Mouse (Mus musculus) hindbrain, embryonic 14.5 days (tissue): ENCODE data around the gene Foxp1. TPM values are rescaled to one million over a fixed set of nuclear protein-coding genes. Genes with fewer than 3 reads are reported as not detected.

Experiments used
- ATAC-seq: fragments of 200-750 bp; cut with Nextera tagmentation; 2 replicates; pipeline ENCODE4 v1.8.0; 2017; ENCODE audit warnings: moderate number of reproducible peaks, mild to moderate bottlenecking, moderate TSS enrichment, moderate library complexity; ENCODE audit not compliant: low FRiP score
- DNase-seq: peaks from one replicate; pipeline ENCODE4 v3.0.0-alpha.2; 2015; ENCODE audit warnings: low spot score
- H3K27ac ChIP-seq: fragments of 300-500 bp; sonication (generic); 2 replicates; pipeline ENCODE4 v1.5.1; 2014; ENCODE audit warnings: mild to moderate bottlenecking, moderate library complexity
- H3K27me3 ChIP-seq: fragments of 300-500 bp; sonication (generic); 2 replicates; pipeline ENCODE4 v1.6.1; 2014; ENCODE audit warnings: mild to moderate bottlenecking, low read length, mixed read lengths; ENCODE audit not compliant: control insufficient read depth, insufficient read depth
- H3K36me3 ChIP-seq: fragments of 300-500 bp; sonication (generic); replicated peaks from 2 replicates; pipeline ENCODE4 v1.6.1; 2014; ENCODE audit not compliant: control insufficient read depth, insufficient read depth
- H3K4me1 ChIP-seq: fragments of 300-500 bp; sonication (generic); replicated peaks from 2 replicates; pipeline ENCODE4 v1.6.1; 2014; ENCODE audit warnings: antibody characterized with exemption, low read length, mixed read lengths; ENCODE audit not compliant: control insufficient read depth, insufficient read depth
- H3K4me2 ChIP-seq: fragments of 300-500 bp; sonication (generic); replicated peaks from 2 replicates; pipeline ENCODE4 v1.6.1; 2014; ENCODE audit warnings: mild to moderate bottlenecking, moderate library complexity
- H3K4me3 ChIP-seq: fragments of 300-500 bp; sonication (generic); replicated peaks from 2 replicates; pipeline ENCODE4 v1.5.1; 2014; ENCODE audit warnings: mild to moderate bottlenecking, low read length
- H3K9ac ChIP-seq: fragments of 300-500 bp; sonication (generic); 2 replicates; pipeline ENCODE4 v1.6.1; 2014
- H3K9me3 ChIP-seq: fragments of 300-500 bp; sonication (generic); 2 replicates; pipeline ENCODE4 v1.6.1; 2016; ENCODE audit warnings: low read length; ENCODE audit not compliant: control insufficient read depth
- WGBS: fragments of 180-500 bp; shearing (Covaris S2); extraction: QIAGEN DNeasy Blood & Tissue Kit; methylation state at CpG from one replicate; pipeline ENCODE4 v1.1.7; 2014; 5-methylcytosine and 5-hydroxymethylcytosine counted together
- polyA plus RNA-seq: library from polyadenylated mRNA; unstranded; fragments of >200 nt; fragmentation: Nextera tagmentation; extraction: Ambion mirVana; gene quantifications from 2 replicates; pipeline ENCODE4 v1.2.1, GENCODE M21; 2014

Gene Foxp1
- polyA plus RNA-seq, 1 experiment from 2014 or later = 68.3 TPM

DNA sequence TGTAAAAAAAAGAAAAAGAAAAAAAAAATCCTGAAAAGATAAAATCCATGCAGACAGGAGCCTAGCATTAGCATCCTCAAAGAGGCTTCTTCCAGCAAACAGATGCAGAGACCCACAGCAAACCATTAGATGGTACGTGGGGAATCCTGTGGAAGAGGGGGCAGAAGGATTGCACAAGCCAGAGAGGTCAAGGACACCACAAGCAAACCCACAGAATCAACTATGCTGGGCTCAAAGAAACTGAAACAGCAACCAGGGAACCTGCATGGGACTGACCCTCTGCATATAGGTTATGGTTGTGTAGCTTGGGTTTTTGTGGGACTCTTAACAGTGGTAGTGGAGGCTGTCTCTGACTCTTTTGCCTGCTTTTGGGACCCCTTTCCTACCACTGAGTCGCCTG, 466.1 kb downstream of the Foxp1 start:
- no peaks in the 10 kb centered on the region for H3K4me1 ChIP-seq
- no peaks in the 10 kb centered on the region for H3K27me3 ChIP-seq
- no peak overlapping the region for H3K27ac ChIP-seq
- DNase-seq (no peak), ATAC-seq (no peak)
- WGBS = 76% methylated on average over 2 of the region's 2 CpGs
- H3K36me3 ChIP-seq = no peaks in the 10 kb centered on the region
- no peak overlapping the region for H3K9ac ChIP-seq
- no peaks in the 10 kb centered on the region for H3K9me3 ChIP-seq
- H3K4me2 ChIP-seq = no peak overlapping the region
- no peak overlapping the region for H3K4me3 ChIP-seq

DNA sequence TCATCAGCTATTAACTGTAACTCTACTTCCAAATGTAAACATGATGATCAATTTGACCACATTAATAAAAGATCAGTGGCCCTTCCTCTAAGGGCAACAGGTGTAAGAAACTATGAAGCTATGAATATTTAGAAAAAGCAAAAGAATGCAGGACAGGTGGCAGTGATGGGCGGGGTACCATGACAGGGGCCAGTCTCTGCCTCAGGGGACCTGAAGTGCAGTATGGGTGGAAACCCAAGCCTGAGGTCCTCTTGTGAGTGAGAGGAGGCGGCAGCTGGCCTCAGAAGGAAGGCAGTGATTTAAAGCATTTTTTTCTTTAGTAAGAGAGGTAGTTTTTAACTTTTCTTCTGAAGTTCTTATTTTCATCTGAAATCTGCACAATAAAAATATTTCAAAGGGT, 468.5 kb downstream of the Foxp1 start:
- ATAC-seq = no peak
- H3K27ac ChIP-seq = no peak overlapping the region
- no peaks in the 10 kb centered on the region for H3K4me1 ChIP-seq
- H3K9ac ChIP-seq = no peak overlapping the region
- H3K4me2 ChIP-seq = no peak overlapping the region
- H3K36me3 ChIP-seq = no peaks in the 10 kb centered on the region
- no peak for DNase-seq
- WGBS = 93% methylated on average over 2 of the region's 2 CpGs
- H3K27me3 ChIP-seq = no peaks in the 10 kb centered on the region
- H3K4me3 ChIP-seq = no peak overlapping the region
- no peaks in the 10 kb centered on the region for H3K9me3 ChIP-seq

DNA sequence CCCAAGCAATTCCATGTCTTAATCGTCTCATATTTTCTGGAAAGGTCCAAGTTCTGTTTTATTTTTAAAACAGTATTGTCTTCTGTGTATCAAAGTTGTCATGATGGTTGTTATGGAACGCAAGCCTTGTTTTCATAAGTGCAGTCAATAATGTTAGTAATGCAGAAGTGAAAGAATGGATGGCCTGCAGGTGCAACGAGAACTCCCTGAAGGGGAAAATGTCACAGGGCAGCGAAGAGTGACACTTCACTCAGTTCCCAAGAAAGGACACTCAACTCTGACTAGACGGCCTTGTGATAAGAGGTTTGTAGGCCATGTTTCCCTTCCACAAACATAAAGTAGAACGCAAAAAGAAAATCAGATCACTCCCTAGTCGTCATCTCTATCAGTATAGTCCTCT, 469.4 kb downstream of the Foxp1 start:
- no peak overlapping the region for H3K4me2 ChIP-seq
- H3K4me3 ChIP-seq = no peak overlapping the region
- H3K9me3 ChIP-seq = no peaks in the 10 kb centered on the region
- DNase-seq = no peak
- no peak for ATAC-seq
- H3K9ac ChIP-seq = no peak overlapping the region
- H3K36me3 ChIP-seq = no peaks in the 10 kb centered on the region
- no peaks in the 10 kb centered on the region for H3K27me3 ChIP-seq
- no peaks in the 10 kb centered on the region for H3K4me1 ChIP-seq
- WGBS = 88% methylated on average over 7 of the region's 7 CpGs
- H3K27ac ChIP-seq = no peak overlapping the region

DNA sequence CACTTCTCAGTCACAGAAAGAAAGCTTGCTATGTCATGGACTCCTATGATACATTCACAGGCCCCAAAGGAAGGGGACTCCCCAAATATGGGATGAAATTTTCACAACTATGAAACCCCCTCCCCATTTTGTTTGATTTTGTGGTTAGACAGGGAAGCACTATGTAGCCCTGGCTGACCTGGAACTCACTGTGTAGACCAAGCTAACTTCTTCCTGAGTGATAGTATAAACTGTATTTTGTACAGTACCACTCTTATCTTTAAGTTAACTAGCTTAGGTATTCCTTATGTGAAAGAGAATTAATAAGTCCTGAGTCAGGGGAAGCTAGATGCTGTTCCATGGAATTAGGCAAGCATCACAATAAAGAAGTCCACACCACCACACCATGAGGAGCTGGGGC, 470.8 kb downstream of the Foxp1 start:
- no peaks in the 10 kb centered on the region for H3K27me3 ChIP-seq
- no peak for ATAC-seq

DNA sequence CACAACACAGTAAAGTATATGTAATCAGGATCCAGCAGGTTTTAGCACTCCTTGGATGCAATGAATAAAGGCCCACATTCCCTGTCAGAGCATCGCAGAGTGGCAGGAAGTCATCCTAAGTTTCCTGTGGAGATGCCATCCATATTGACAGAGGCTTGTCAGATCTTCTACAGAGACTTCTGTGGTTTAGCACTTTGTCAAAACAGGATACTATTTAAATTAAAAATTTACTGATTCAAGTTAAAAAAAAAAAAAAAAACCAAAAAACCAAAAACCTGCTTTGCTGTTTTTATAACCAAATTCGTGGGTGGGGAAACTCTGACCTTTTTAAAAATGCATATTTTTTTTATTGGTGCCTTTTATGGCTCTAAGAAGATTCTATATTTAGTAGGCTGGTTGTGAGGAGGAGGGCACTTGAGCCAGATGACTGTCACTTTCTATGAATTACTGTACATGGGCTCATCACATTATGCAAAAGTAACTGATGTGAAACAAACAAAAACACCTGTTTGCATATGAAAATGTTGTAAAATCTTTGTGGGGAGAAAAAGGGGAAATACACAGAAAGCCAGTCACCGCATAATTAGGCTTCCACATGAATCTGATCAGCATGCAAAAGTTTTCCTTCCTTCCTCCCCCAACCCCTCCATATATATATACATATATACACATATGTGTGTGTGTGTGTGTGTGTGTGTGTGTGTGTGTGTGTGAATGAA, 472.1 kb downstream of the Foxp1 start:
- Histone ChIP-seq H3K36me3 (no peaks in the 10 kb centered on the region), H3K4me1 (no peaks in the 10 kb centered on the region), H3K27me3 (no peaks in the 10 kb centered on the region), H3K9ac (no peak overlapping the region), H3K9me3 (no peaks in the 10 kb centered on the region), H3K27ac (no peak overlapping the region), H3K4me3 (no peak overlapping the region), H3K4me2 (no peak overlapping the region)
- 84% methylated on average over 3 of the region's 3 CpGs for WGBS
- ATAC-seq (no peak), DNase-seq (no peak)

More for the DNA sequence above, 470.8 kb downstream of the Foxp1 start:
- Histone ChIP-seq H3K4me2 (no peak overlapping the region), H3K27ac (no peak overlapping the region), H3K36me3 (no peaks in the 10 kb centered on the region), H3K9ac (no peak overlapping the region), H3K4me1 (no peaks in the 10 kb centered on the region), H3K9me3 (no peaks in the 10 kb centered on the region), H3K4me3 (no peak overlapping the region)
- no peak for DNase-seq

DNA sequence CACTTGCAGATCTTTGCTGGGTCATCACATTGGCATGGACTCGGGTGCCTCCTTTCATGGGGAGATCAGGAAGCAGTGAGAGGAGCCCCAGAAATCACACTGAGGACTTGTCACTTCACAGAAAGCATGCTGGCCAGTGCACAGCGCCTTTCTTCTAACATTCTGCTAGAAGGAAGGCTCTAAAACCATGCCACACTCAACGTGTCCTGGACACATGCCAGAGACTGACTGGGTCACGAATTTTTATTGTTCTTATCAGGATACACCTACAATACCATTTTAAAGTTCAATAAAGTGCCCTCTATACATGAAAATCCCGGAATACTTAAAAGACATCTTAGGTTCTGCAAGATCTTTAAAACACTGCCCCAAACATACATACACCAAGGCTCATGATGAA, 475.2 kb downstream of the Foxp1 start:
- ATAC-seq = no peak
- H3K36me3 ChIP-seq = no peaks in the 10 kb centered on the region
- no peaks in the 10 kb centered on the region for H3K9me3 ChIP-seq
- no peak overlapping the region for H3K4me2 ChIP-seq
- H3K4me3 ChIP-seq = no peak overlapping the region
- WGBS = 86% methylated on average over 5 of the region's 5 CpGs
- H3K27ac ChIP-seq = no peak overlapping the region
- DNase-seq = no peak
- no peaks in the 10 kb centered on the region for H3K27me3 ChIP-seq
- no peak overlapping the region for H3K9ac ChIP-seq
- no peaks in the 10 kb centered on the region; the same call in 1 of the 2 replicates for H3K4me1 ChIP-seq

DNA sequence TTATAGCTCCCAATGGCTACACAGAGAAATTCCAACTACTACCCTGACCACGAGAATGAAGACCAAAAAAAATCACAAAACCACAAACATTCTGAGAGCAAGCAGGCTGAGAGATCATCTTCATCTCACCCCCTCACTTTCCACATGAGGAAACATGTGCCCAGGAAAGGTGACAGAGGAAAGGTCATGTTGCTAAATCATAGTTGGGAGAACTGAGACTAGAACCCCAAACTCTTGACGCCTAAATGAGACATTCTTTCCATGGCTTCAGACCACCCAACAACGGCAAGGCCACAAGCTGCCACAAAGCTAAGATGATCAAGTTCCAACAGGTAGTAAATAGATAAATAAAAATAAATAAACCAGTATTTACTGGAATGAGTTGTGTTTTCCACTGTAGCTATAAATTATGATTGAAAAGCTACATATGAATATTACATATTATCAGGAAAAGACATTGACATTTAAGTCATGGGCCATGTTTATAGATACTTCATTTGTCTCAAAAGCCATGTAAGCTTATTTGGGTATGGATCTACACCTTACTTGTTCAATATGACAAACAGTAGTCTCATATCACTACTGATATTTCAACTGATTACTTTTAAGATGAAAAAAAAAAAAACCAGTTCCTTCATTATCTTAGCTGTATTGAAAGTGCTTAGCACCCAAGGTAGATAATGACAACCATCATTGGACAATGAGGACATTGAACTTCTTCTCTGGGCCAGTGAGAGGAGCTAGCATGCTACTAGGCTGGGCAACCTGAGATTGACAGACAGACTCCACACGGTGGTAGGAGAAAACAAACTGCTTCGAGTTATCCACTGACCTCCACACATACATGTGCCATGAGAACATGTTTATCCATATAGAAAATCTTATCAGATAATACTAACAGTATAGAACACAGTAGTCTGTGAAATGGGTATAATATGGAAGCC, 476.4 kb downstream of the Foxp1 start:
- Histone ChIP-seq H3K9ac (no peak overlapping the region), H3K4me1 (no peaks in the 10 kb centered on the region; the same call in 1 of the 2 replicates), H3K27ac (no peak overlapping the region), H3K4me2 (no peak overlapping the region), H3K4me3 (no peak overlapping the region), H3K36me3 (no peaks in the 10 kb centered on the region), H3K27me3 (no peaks in the 10 kb centered on the region), H3K9me3 (no peaks in the 10 kb centered on the region)
- WGBS = 91% methylated on average over 5 of the region's 5 CpGs
- DNase-seq (no peak), ATAC-seq (no peak)

DNA sequence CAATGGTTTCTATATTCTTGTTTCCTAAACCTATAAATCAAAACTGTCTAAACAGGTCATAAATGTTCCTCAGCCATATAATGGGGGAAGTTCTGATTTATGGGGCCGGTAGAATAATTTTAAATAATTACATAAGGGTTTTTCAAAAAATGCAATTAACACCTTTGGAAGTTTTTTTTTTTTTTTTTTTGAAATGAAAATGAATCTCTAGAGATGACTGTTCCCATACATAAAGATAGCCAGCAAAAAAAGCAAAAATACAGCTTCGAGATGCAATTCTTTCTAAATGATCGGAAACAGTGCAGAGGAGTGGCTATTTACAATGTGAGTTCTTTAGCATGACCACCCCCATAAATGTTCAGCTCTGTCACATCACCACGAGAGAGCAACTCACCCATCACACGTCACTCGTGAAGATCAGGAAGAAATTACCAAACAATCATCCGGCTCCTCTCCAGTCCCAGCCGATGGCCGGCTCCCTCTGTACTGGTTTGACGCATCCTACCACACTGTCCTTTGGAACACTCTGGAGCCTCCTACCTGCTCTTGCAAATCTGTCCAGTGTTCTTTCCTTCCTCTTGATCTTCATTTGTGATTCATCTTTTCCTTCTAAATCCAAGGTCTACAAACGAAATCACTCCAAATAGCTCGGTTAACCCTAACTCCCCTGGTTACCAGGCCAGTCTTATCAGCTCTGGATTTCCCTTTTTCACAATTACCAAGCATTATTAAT, 478.4 kb downstream of the Foxp1 start:
- no peaks in the 10 kb centered on the region for H3K27me3 ChIP-seq
- DNase-seq (no peak), ATAC-seq (no peak)
- no peaks in the 10 kb centered on the region for H3K36me3 ChIP-seq
- no peak overlapping the region for H3K9ac ChIP-seq
- H3K4me1 ChIP-seq = no peaks in the 10 kb centered on the region; the same call in 1 of the 2 replicates
- no peak overlapping the region for H3K27ac ChIP-seq
- no peaks in the 10 kb centered on the region for H3K9me3 ChIP-seq
- WGBS = 87% methylated on average over 12 of the region's 12 CpGs
- no peak overlapping the region for H3K4me3 ChIP-seq
- H3K4me2 ChIP-seq = no peak overlapping the region

DNA sequence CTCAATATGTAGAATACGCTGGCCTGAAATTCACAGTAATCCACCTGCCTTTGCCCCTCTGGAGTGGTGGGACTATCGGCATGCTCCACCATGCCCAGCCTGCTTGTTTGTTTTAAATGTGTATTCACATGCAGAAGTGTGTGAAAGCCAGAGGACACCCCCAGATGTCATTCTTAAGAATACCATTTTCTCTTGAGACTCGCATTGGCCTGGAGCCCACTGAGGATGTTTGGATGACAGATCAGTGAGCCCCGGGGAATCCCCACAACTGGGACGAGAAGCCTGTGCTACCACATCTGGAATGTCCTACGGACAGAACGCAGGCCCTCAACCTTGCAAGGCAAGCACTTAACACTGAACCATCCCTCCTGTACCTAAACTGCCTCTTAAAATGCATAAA, 479.3 kb downstream of the Foxp1 start:
- WGBS = 64% methylated on average over 7 of the region's 7 CpGs

More for the DNA sequence above, 479.3 kb downstream of the Foxp1 start:
- ATAC-seq = no peak
- Histone ChIP-seq H3K4me2 (no peak overlapping the region), H3K9me3 (no peaks in the 10 kb centered on the region), H3K9ac (no peak overlapping the region), H3K36me3 (no peaks in the 10 kb centered on the region), H3K27me3 (no peaks in the 10 kb centered on the region), H3K4me1 (no peaks in the 10 kb centered on the region; the same call in 1 of the 2 replicates), H3K4me3 (no peak overlapping the region), H3K27ac (no peak overlapping the region)
- DNase-seq = no peak
